Mouse (Mus musculus) embryo, embryonic 10.5 days (tissue): ENCODE results near the gene Tbcd.
"Not testable (repeated sequence)": the region's sequence is repeated elsewhere in the genome, so short reads cannot be mapped to it uniquely, and the experiment has no call there.

Source experiments
- DNase-seq: peaks from one replicate; pipeline ENCODE4 v3.0.0-alpha.2; 2015; ENCODE audit warnings: low spot score

Tbcd gene

DNA sequence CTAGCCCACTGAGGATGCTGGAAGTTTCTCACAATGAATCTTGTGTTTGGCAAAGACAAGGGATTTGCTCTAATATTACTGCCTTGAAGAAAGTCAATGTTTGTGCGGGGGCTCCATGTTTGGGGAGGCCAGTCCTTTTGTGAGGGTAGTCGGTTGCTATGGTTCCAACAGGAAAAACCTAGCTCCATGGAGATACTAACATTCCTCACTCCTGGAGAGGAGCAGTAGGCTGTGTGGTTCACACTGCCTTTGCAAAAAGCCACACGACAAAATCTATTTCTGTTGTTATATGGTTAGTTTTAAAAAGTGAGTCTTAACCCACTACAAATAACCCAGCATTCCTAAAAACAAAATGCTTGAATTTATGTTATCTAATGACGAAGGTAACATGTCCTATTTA is 201.9 kb downstream of the Tbcd start:
- no peak for DNase-seq

DNA sequence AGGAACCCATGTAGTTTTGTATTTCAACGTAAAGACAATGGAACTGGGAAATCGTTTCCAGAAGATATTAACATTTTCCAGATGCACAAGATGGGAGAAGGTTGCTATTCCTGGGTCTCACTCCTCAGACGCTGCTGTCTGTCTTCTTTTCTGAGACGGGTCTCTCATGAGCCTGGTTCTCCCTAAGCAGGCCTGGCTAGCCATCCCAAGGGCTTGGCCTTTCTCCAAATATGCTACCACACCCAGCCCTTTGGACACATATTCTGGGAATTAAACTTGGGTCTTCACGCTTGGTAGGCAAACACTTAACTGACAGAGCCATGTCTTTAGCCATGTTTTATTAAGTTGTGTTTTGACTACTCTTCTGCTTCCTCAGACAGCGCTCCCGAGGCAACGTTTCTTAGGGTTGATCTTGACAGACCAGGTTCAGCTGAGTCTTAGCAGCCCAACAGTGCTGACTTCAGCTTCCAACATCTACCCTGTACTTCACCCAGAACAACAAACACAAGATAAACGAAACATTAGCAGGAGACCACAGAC is 202.7 kb downstream of the Tbcd start:
- DNase-seq, result no peak

DNA sequence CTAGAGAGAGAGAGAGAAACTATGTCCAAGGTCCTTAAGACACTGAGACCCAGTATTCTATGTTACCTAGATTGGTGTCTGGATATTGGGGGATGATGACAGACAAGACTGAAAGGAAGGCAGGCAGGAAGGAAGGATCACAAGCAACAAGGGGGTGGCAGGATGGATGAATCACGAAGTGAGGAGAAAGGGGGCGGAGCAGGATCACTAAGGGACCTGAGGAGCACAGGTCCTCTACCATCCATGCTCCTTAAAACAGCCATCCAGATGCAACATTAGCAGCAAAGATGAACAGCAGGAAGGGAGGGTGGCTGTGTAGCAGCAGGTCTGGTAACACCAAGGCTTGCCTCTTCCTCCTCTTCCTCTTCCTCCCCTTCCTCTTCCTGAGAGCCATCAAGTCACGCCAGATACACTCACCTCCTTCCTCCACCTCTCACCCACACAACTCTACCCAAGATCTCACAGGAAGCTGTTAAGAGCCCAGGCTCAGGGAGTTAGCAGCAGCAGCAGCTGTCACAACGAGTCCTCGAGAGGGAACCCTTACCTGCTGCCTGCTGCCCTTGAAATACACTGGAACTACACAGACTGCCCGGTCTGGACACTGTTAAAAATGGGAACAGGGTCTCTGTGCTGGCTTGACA is 203.5 kb downstream of the Tbcd start:
- no peak for DNase-seq

- DNase-seq, result no peak
These were observed 204.2 kb downstream of the Tbcd start for GRCm38 (mm10) chr11:121655807-121656511.

GRCm38 (mm10) chr11:121658151-121658550 is 206.4 kb downstream of the Tbcd start:
- no peak for DNase-seq

GRCm38 (mm10) chr11:121660604-121661003 is 208.9 kb downstream of the Tbcd start:
- not testable (repeated sequence) for DNase-seq

- DNase-seq, result no peak
These were observed 209.4 kb downstream of the Tbcd start for GRCm38 (mm10) chr11:121661116-121661515.
